In genomic region chr9:20857131-20857530, GRCm38 (mm10) we compare ENCODE assay signal across 8 mouse cellular contexts. TPM values are rescaled to one million over a fixed set of nuclear protein-coding genes. Genes with fewer than 3 reads are reported as not detected.
DNase-seq lines count a peak whose midpoint lies in the region; ATAC-seq lines count a peak whose summit lies in the region.

No protein-coding gene starts in this region.

- H3K4me2 ChIP-seq in midbrain, embryonic 11.5 days = no peak overlapping the region
- H3K4me2 ChIP-seq in midbrain, embryonic 13.5 days (replicated peaks) = no peak overlapping the region

- no peak overlapping the region for H3K27ac ChIP-seq in midbrain, embryonic 11.5 days (ENCODE audit: low read depth, low read length)
- H3K27ac ChIP-seq in midbrain, embryonic 13.5 days = no peak overlapping the region

- H3K9ac ChIP-seq in midbrain, embryonic 11.5 days (ENCODE audit: low read length) = no peak overlapping the region
- no peak overlapping the region for H3K9ac ChIP-seq in midbrain, embryonic 13.5 days (replicated peaks)

- no peaks in the 10 kb centered on the region for H3K27me3 ChIP-seq in midbrain, embryonic 11.5 days (ENCODE audit: control insufficient read depth, insufficient read depth, low read length)
- H3K27me3 ChIP-seq in midbrain, embryonic 13.5 days = peaks cover 11% of the 10 kb centered on the region; the same call in 1 of the 2 replicates

- 16% methylated on average over 6 of the region's 6 CpGs for WGBS in midbrain, embryonic 11.5 days
- WGBS in midbrain, embryonic 13.5 days = 15% methylated on average over 6 of the region's 6 CpGs

- no peak overlapping the region for H3K4me3 ChIP-seq in midbrain, embryonic 11.5 days (ENCODE audit: low read depth, low read length)
- H3K4me3 ChIP-seq in midbrain, embryonic 13.5 days (replicated peaks) = no peak overlapping the region

- DNase-seq in midbrain, embryonic 11.5 days (ENCODE audit: low spot score, missing footprints) = peak; percentile 87
- DNase-seq in adrenal gland, postnatal 36 days = peak; percentile 58 to 59
- DNase-seq in kidney, adult 8-10 months = peak; percentile 28 to 59
- DNase-seq in gastrocnemius, adult 18-20 months (ENCODE audit: low spot score) = no peak
- DNase-seq in layer of hippocampus, adult 18-20 months (ENCODE audit: low spot score in 2 of 2) = no peak

- no peaks in the 10 kb centered on the region for H3K4me1 ChIP-seq in midbrain, embryonic 11.5 days (ENCODE audit: control insufficient read depth, insufficient read depth, low read length)
- no peaks in the 10 kb centered on the region for H3K4me1 ChIP-seq in midbrain, embryonic 13.5 days (replicated peaks)

- H3K9me3 ChIP-seq in midbrain, embryonic 11.5 days (ENCODE audit: control insufficient read depth, low read length) = no peaks in the 10 kb centered on the region
- H3K9me3 ChIP-seq in midbrain, embryonic 13.5 days = no peaks in the 10 kb centered on the region

- H3K36me3 ChIP-seq in midbrain, embryonic 11.5 days (ENCODE audit: control insufficient read depth, insufficient read depth, low read length) = no peaks in the 10 kb centered on the region
- H3K36me3 ChIP-seq in midbrain, embryonic 13.5 days = no peaks in the 10 kb centered on the region

- ATAC-seq in midbrain, embryonic 11.5 days (ENCODE audit: low FRiP score) = no peak
- ATAC-seq in midbrain, embryonic 13.5 days = no peak
- peak; percentile 80 for ATAC-seq in monocyte, adult 5-6 weeks (replicated peaks; ENCODE audit: insufficient number of reproducible peaks, low FRiP score, low TSS enrichment, poor library complexity, severe bottlenecking)
- no peak for ATAC-seq in inflammation-experienced regulatory T-cells, adult 6 months

RNA-seq across cellular contexts. Expression of gene A230050P20Rik, which starts 11.3 kb away (rescaled TPM):
- polyA plus RNA-seq in midbrain, embryonic 11.5 days (2014; fragmentation: Nextera tagmentation; extraction: Ambion mirVana) = 0.45 and 0.66 TPM in 2 replicates
- polyA plus RNA-seq in midbrain, embryonic 13.5 days (2015; fragmentation: Nextera tagmentation; extraction: Ambion mirVana) = 0.94 and 1.1 TPM in 2 replicates
- 10 to 100 TPM; 19.1 to 20.4 TPM for total RNA-seq in adrenal gland, postnatal 36 days (2021)
- 5.2 to 12.0 TPM (median 11.8 TPM) in 3 replicates for total RNA-seq in monocyte, adult 5-6 weeks (2017)
- total RNA-seq in gastrocnemius, adult 18-20 months (2021) = 1 to 10 TPM; 1.8 to 2.8 TPM
- 10 to 100 TPM in 2 of 3 experiments, 1 to 10 TPM in 1; 9.9 to 16.8 (median 14.3) TPM for polyA plus RNA-seq in inflammation-experienced regulatory T-cells, adult 6 months (2017; shearing (Covaris generic))
- 10 to 100 TPM; 66.8 to 70.4 TPM for total RNA-seq in layer of hippocampus, adult 18-20 months (2021)

RNA-seq across cellular contexts. Expression of gene Angptl6, which starts 22.4 kb away (rescaled TPM):
- 5.0 and 6.1 TPM in 2 replicates for polyA plus RNA-seq in midbrain, embryonic 11.5 days (2014; fragmentation: Nextera tagmentation; extraction: Ambion mirVana)
- 8.0 and 10.4 TPM in 2 replicates for polyA plus RNA-seq in midbrain, embryonic 13.5 days (2015; fragmentation: Nextera tagmentation; extraction: Ambion mirVana)
- total RNA-seq in adrenal gland, postnatal 36 days (2021) = 1 to 10 TPM; 3.2 to 3.5 TPM
- total RNA-seq in monocyte, adult 5-6 weeks (2017) = 0.49 to 0.57 TPM in 2 of 3 replicates, not detected in the other
- 1 to 10 TPM; 5.9 to 7.3 TPM for total RNA-seq in gastrocnemius, adult 18-20 months (2021)
- 1 to 10 TPM in 1 of 3 experiments, under 1 TPM in 2; 0.27 to 1.9 (median 0.63) TPM for polyA plus RNA-seq in inflammation-experienced regulatory T-cells, adult 6 months (2017; shearing (Covaris generic))
- total RNA-seq in layer of hippocampus, adult 18-20 months (2021) = 10 to 100 TPM in 1 of 2 experiments, 1 to 10 TPM in 1; 9.9 to 10.6 TPM

RNA-seq across cellular contexts. Expression of gene Ppan, which starts 30.8 kb away (rescaled TPM):
- 52.3 and 57.1 TPM in 2 replicates for polyA plus RNA-seq in midbrain, embryonic 11.5 days (2014; fragmentation: Nextera tagmentation; extraction: Ambion mirVana)
- 49.2 and 49.5 TPM in 2 replicates for polyA plus RNA-seq in midbrain, embryonic 13.5 days (2015; fragmentation: Nextera tagmentation; extraction: Ambion mirVana)
- 10 to 100 TPM; 26.6 to 45.4 TPM for total RNA-seq in adrenal gland, postnatal 36 days (2021)
- total RNA-seq in monocyte, adult 5-6 weeks (2017) = 24.4 to 44.1 TPM (median 26.9 TPM) in 3 replicates
- total RNA-seq in gastrocnemius, adult 18-20 months (2021) = 1 to 10 TPM; 6.6 to 6.9 TPM
- 10 to 100 TPM; 16.1 to 28.8 (median 24.2) TPM for polyA plus RNA-seq in inflammation-experienced regulatory T-cells, adult 6 months (2017; shearing (Covaris generic))
- total RNA-seq in layer of hippocampus, adult 18-20 months (2021) = 10 to 100 TPM; 24.1 to 25.3 TPM

RNA-seq across cellular contexts. Expression of gene Rdh8, which starts 38.8 kb away (rescaled TPM):
- not detected in 2 replicates for polyA plus RNA-seq in midbrain, embryonic 11.5 days (2014; fragmentation: Nextera tagmentation; extraction: Ambion mirVana)
- not detected in 2 replicates for polyA plus RNA-seq in midbrain, embryonic 13.5 days (2015; fragmentation: Nextera tagmentation; extraction: Ambion mirVana)
- not detected for total RNA-seq in adrenal gland, postnatal 36 days (2021)
- not detected in 3 replicates for total RNA-seq in monocyte, adult 5-6 weeks (2017)
- 1 to 10 TPM in 1 of 2 experiments, under 1 TPM in 1; 0.48 to 1.7 TPM for total RNA-seq in gastrocnemius, adult 18-20 months (2021)
- polyA plus RNA-seq in inflammation-experienced regulatory T-cells, adult 6 months (2017; shearing (Covaris generic)) = not detected
- not detected for total RNA-seq in layer of hippocampus, adult 18-20 months (2021)

RNA-seq across cellular contexts. Expression of gene Eif3g, which starts 41.3 kb away (rescaled TPM):
- polyA plus RNA-seq in midbrain, embryonic 11.5 days (2014; fragmentation: Nextera tagmentation; extraction: Ambion mirVana) = 348 and 354 TPM in 2 replicates
- 273 and 291 TPM in 2 replicates for polyA plus RNA-seq in midbrain, embryonic 13.5 days (2015; fragmentation: Nextera tagmentation; extraction: Ambion mirVana)
- total RNA-seq in adrenal gland, postnatal 36 days (2021) = 100 to 1,000 TPM; 154 to 178 TPM
- 87.5 to 120 TPM (median 97.3 TPM) in 3 replicates for total RNA-seq in monocyte, adult 5-6 weeks (2017)
- 100 to 1,000 TPM in 1 of 2 experiments, 10 to 100 TPM in 1; 98.6 to 100 TPM for total RNA-seq in gastrocnemius, adult 18-20 months (2021)
- polyA plus RNA-seq in inflammation-experienced regulatory T-cells, adult 6 months (2017; shearing (Covaris generic)) = 100 to 1,000 TPM; 159 to 219 (median 191) TPM
- total RNA-seq in layer of hippocampus, adult 18-20 months (2021) = 100 to 1,000 TPM; 124 to 132 TPM

Comparison
In these comparisons a context has a peak if more than half of its experiments do, and no peak if none do; other contexts are left out.
1. DNase-seq: peak in midbrain, embryonic 11.5 days (single experiment), adrenal gland, postnatal 36 days (2 of 2) and kidney, adult 8-10 months (2 of 2); none in gastrocnemius, adult 18-20 months (single experiment) and layer of hippocampus, adult 18-20 months (0 of 2).